Mouse (Mus musculus) adrenal gland, adult 18-20 months (tissue): ENCODE measurements around the gene Shisa3. TPM values are rescaled to one million over a fixed set of nuclear protein-coding genes. Genes with fewer than 3 reads are reported as not detected.

Experiments
- DNase-seq, 2 experiments: peaks; one replicate each; pipeline ENCODE4 v3.0.0; 2021 to 2022; ENCODE audit warnings: low spot score in 2 of 2
- long read RNA-seq, 2 experiments: library from polyadenylated mRNA; stranded (forward); transcript quantifications; one replicate each; pipeline ENCODE4 v2.0.0; 2021
- total RNA-seq, 2 experiments: library from RNA; stranded (reverse); gene quantifications; 1 replicate in 1 of 2; 2 replicates in 1 of 2; pipeline ENCODE4 v1.2.3; 2021

Gene Shisa3
- under 1 TPM; 0.36 to 0.74 TPM for total RNA-seq
- long read RNA-seq, experiment 1, partial matches to known transcripts: 0 of 2 reads
- long read RNA-seq, experiment 1, other reads (novel, unspliced or antisense): 0 of 2 reads
- long read RNA-seq, experiment 2: 0 reads

- DNase-seq: peak; percentile 29 to 37
Measured at GRCm38 (mm10) chr5:67607804-67608673, at the start of gene Shisa3. Shisa3 (plus strand) TSS chr5:67607882.

GRCm38 (mm10) chr5:67558644-67559043 lies 49.0 kb upstream of the Shisa3 start:
- no peak for DNase-seq

GRCm38 (mm10) chr5:67559063-67559462 lies 48.6 kb upstream of the Shisa3 start:
- no peak for DNase-seq

GRCm38 (mm10) chr5:67572552-67573155 lies 35.0 kb upstream of the Shisa3 start:
- no peak for DNase-seq

- DNase-seq: no peak
Measured at GRCm38 (mm10) chr5:67574039-67574438, 33.6 kb upstream of the Shisa3 start.

GRCm38 (mm10) chr5:67575705-67576104 lies 32.0 kb upstream of the Shisa3 start:
- no peak for DNase-seq

GRCm38 (mm10) chr5:67579725-67580633 lies 27.7 kb upstream of the Shisa3 start:
- DNase-seq: no peak

- DNase-seq: no peak
Measured at GRCm38 (mm10) chr5:67595070-67595469, 12.6 kb upstream of the Shisa3 start.

- DNase-seq: no peak
Measured at GRCm38 (mm10) chr5:67595629-67596028, 12.1 kb upstream of the Shisa3 start.

DNA sequence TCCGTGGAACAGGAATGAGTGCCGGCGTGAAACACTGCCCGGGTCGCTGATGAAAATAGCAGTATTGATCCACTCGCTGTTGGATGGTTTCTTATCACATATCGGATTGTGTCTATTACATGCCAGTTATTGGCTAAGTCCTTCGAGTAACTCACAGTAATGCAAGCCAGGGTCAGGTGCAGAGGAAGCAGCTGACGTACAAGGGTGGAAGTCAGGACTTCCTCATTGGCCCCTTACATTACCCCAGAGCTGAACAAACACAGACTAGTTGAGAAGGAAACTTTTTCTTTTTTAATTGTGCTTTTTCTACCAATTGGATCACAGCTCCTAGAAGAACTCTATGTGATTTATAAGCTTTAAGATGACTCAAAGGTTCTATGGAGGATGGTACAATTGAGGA lies 7.7 kb upstream of the Shisa3 start:
- no peak for DNase-seq

DNA sequence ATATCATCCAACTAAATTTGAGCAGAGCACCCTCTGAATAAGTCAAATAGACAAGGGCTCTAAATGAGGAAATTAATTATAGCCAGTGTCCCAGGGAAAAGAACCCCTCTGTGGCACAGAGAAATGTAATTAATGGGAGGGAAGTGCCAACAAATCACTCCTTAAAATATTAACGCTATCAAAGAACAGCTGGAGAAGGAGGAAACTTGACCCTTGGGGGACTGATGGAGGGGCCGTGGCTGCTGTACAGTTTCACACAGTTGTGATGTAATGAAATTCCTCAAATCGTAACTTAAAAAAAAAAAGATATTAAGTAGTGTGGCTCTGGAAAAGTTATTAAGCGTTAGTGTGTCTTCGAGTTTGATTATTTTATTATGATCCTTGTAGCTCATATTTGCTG lies 1.7 kb upstream of the Shisa3 start:
- DNase-seq: no peak

DNA sequence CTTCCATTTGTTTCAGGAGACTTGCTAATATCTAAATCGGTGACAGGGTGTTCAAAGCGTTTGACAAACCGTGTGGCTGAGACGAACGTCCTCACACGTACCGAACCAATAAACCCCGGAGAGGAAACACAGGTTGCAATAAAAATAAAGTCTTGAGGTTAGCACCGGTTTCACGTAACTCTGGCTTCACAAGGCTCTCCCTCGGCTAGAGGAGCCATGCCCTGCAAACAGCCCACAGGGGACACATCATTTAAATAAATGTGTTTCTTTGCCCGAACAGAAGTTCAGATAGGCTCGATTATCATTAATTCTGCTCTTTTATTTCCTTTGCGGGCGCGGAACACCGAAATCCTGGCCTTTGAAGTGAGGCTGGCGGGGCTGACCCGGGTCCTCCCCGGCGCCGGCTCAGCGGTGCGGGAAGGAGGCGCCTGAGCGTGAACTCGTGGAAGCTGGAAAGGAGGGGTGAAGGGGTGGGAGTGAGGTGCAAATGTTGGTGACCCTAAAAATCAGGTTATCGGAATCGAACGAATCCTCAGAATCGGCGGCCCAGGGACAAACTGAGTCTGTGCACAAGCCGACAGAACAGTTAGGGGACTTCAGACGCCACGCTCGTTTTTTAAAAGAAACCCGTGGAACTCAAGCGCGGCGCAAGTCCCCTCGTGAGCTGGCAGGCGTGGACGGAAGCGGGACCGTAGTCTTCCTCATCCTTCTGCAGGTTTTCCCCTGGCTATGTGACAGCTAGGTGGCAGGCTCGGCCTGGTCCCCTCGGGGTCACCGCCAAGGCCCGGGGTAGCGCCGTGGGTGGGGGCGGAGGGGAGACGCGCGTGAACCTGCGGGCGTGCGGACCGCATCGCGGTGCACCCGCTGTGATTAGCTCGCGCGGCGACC lies 522 bp upstream of the Shisa3 start:
- peak; percentile 24 to 26 for DNase-seq

- DNase-seq: no peak
Measured at GRCm38 (mm10) chr5:67608674-67609519, 1.2 kb downstream of the Shisa3 start.

DNA sequence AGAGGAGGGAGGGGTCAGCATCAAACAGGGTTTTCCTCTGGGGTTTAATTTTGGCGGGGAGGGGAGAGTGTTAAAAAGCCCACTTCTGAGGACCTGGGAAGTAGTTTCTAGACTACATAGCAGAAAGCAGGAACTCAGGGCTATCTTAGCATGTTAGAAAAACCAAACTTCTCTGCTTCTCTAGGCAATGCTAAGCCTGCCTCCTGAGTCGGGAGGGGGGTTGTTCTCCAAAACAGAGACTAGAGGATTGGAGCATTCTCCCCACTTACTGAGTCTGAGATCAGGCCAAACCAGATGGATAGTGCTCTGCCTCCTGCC lies 1.8 kb downstream of the Shisa3 start:
- no peak for DNase-seq

- DNase-seq: no peak
Measured at GRCm38 (mm10) chr5:67621230-67621629, 13.5 kb downstream of the Shisa3 start.

GRCm38 (mm10) chr5:67628180-67628940 lies 20.7 kb downstream of the Shisa3 start:
- no peak for DNase-seq

DNA sequence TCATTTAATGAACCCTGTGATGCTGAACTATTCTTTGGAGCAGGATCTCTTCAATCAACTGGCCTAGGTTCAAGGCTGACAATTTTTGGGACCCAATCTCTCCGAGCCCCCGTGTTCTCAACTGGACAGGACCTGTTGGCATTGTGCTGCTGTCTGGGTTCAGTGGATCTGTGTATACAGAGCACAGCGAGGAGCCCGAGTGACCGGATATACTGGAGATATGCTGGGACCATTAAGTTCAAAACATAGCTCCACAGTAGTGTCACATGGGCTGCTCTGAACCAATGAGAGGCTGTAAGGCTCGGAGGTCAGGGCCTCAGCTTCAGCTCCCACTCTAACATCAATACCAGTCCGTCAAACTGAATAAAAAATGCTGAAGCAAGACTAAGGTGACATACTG lies 21.8 kb downstream of the Shisa3 start:
- no peak for DNase-seq

- DNase-seq: no peak
Measured at GRCm38 (mm10) chr5:67629861-67630260, 22.2 kb downstream of the Shisa3 start.

GRCm38 (mm10) chr5:67631261-67631660 lies 23.6 kb downstream of the Shisa3 start:
- no peak for DNase-seq
